In the genomic region with DNA sequence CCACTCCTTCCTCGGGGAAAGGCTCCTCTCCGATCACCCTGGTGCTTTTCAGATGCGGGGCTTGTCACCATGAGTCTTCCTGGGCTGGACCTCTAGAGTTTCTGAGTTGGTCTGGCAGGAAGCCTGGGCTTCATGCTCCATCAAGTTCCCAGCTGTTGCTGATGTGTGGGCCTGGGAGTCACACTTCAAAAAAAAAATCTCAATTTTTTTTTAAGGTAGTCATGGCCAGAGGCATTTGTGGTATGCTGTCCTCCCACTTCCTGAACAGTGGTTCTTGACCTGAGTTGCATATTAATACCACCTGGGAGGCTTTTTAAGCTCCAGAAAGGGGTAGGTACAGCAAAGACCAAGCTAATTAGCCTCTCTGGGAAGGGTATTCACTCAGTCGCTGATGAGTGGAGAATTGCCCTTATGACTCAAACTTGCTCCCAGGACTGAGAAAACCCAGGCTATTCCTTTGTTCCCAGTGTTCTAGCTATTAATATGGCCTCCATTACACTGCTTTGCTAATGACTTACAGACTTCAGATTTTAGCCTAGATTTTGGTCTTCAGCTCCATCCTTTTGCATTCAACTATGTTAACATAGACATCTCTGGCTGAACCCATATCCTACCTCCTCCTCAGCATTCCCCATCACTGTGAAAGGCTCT, we compare ENCODE assay signal across 10 mouse cellular contexts. TPM values are rescaled to one million over a fixed set of nuclear protein-coding genes. Genes with fewer than 3 reads are reported as not detected.
DNase-seq lines count a peak whose midpoint lies in the region; ATAC-seq lines count a peak whose summit lies in the region.
"Had no signal": no experiment of that assay in that cellular context is flagged by ENCODE, and none has a peak within 500 bp of the region (broad histone marks: within the 10 kb centered on the region; RNA-seq: fewer than 3 reads in every experiment).

No protein-coding gene starts in this region.

- WGBS in heart, embryonic 10.5 days = 61% methylated on average over 4 of the region's 4 CpGs
- 61% methylated on average over 4 of the region's 4 CpGs for WGBS in midbrain, embryonic 16.5 days

- no peaks in the 10 kb centered on the region for H3K27me3 ChIP-seq in heart, embryonic 10.5 days (ENCODE audit: insufficient read depth, poor library complexity, severe bottlenecking)
- no peaks in the 10 kb centered on the region for H3K27me3 ChIP-seq in midbrain, embryonic 16.5 days (ENCODE audit: control insufficient read depth, insufficient read depth, low read depth, low read length)
- H3K27me3 ChIP-seq: neural tube, embryonic 13.5 days had no signal

- H3K4me1 ChIP-seq in heart, embryonic 10.5 days = no peaks in the 10 kb centered on the region
- no peaks in the 10 kb centered on the region for H3K4me1 ChIP-seq in midbrain, embryonic 16.5 days (ENCODE audit: control insufficient read depth, insufficient read depth, low read length)
- H3K4me1 ChIP-seq: neural tube, embryonic 13.5 days had no signal

- DNase-seq in ovary, postnatal 14 days (ENCODE audit: low spot score) = peak; percentile 25
- no peak for DNase-seq in ovary, postnatal 36 days (ENCODE audit: low spot score)
- peak; percentile 62 for DNase-seq in heart, embryonic 10.5 days (ENCODE audit: low spot score)
- DNase-seq in kidney, postnatal 25 days = peak; percentile 27 to 46
- DNase-seq in lung, postnatal 4 days = peak; percentile 34 to 66
- no peak for DNase-seq in adrenal gland, postnatal 4 days (ENCODE audit: low spot score in 2 of 2)
- DNase-seq: cerebellum, adult 11 months had no signal

- H3K9me3 ChIP-seq in heart, embryonic 10.5 days = no peaks in the 10 kb centered on the region
- no peaks in the 10 kb centered on the region for H3K9me3 ChIP-seq in midbrain, embryonic 16.5 days (replicated peaks; ENCODE audit: control insufficient read depth, low read length, poor library complexity, severe bottlenecking)
- H3K9me3 ChIP-seq: neural tube, embryonic 13.5 days had no signal

- H3K4me3 ChIP-seq in heart, embryonic 10.5 days = no peak overlapping the region
- no peak overlapping the region for H3K4me3 ChIP-seq in midbrain, embryonic 16.5 days (ENCODE audit: low read depth, low read length)
- H3K4me3 ChIP-seq: neural tube, embryonic 13.5 days had no signal

- H3K4me2 ChIP-seq in midbrain, embryonic 16.5 days (ENCODE audit: low read length) = no peak overlapping the region
- H3K4me2 ChIP-seq: neural tube, embryonic 13.5 days had no signal

- H3K36me3 ChIP-seq in heart, embryonic 10.5 days = no peaks in the 10 kb centered on the region
- no peaks in the 10 kb centered on the region for H3K36me3 ChIP-seq in midbrain, embryonic 16.5 days (ENCODE audit: control insufficient read depth, insufficient read depth, low read length)
- H3K36me3 ChIP-seq: neural tube, embryonic 13.5 days had no signal

- no peak for ATAC-seq in midbrain, embryonic 16.5 days
- no peak for ATAC-seq in megakaryocyte-erythroid progenitor cell, adult 5-6 weeks (replicated peaks; ENCODE audit: low FRiP score, low TSS enrichment, poor library complexity, severe bottlenecking)

- no peak overlapping the region; the same call in 1 of the 2 replicates for H3K27ac ChIP-seq in heart, embryonic 10.5 days
- H3K27ac ChIP-seq in midbrain, embryonic 16.5 days (ENCODE audit: low read length) = no peak overlapping the region
- H3K27ac ChIP-seq: neural tube, embryonic 13.5 days had no signal

- H3K9ac ChIP-seq in midbrain, embryonic 16.5 days (ENCODE audit: low read depth, low read length) = no peak overlapping the region
- H3K9ac ChIP-seq: neural tube, embryonic 13.5 days had no signal

RNA-seq across cellular contexts. Expression of gene St8sia2, which starts 52.1 kb away (rescaled TPM):
- 3.4 and 5.5 TPM in 2 replicates for polyA plus RNA-seq in heart, embryonic 10.5 days (2016; fragmentation: Nextera tagmentation; extraction: Ambion mirVana)
- 1 to 10 TPM; 5.9 to 7.1 TPM for total RNA-seq in adrenal gland, postnatal 4 days (2021)
- polyA plus RNA-seq in midbrain, embryonic 16.5 days (2015; fragmentation: Nextera tagmentation; extraction: Ambion mirVana) = 117 and 125 TPM in 2 replicates
- total RNA-seq in megakaryocyte-erythroid progenitor cell, adult 5-6 weeks (2014; fragmentation: Nextera tagmentation) = 0.49 TPM in 1 of 2 replicates, not detected in the other
- total RNA-seq in megakaryocyte-erythroid progenitor cell, adult 5-6 weeks (2017) = 0.19 TPM in 1 of 2 replicates, not detected in the other

Comparison
In these comparisons a context has a peak if more than half of its experiments do, and no peak if none do; other contexts are left out.
1. DNase-seq: peak in ovary, postnatal 14 days (single experiment), heart, embryonic 10.5 days (single experiment), kidney, postnatal 25 days (2 of 2) and lung, postnatal 4 days (2 of 2); none in ovary, postnatal 36 days (single experiment) and adrenal gland, postnatal 4 days (0 of 2).
2. RNA of gene St8sia2, which starts 52.1 kb away (total RNA-seq): 5.9 to 7.1 TPM in adrenal gland, postnatal 4 days; 0.19 to 0.49 TPM in megakaryocyte-erythroid progenitor cell, adult 5-6 weeks; every median in the first group is over 4 times any median in the second.